Mouse (Mus musculus) heart, embryonic 13.5 days (tissue): ENCODE data around the gene Mpl. TPM values are rescaled to one million over a fixed set of nuclear protein-coding genes. Genes with fewer than 3 reads are reported as not detected.

Source experiments
- ATAC-seq: fragments of 200-750 bp; cut with Nextera tagmentation; 2 replicates; pipeline ENCODE4 v1.8.0; 2017; ENCODE audit warnings: moderate TSS enrichment; ENCODE audit not compliant: insufficient number of reproducible peaks, low FRiP score, low TSS enrichment; ENCODE audit errors: extremely low read depth
- H3K27ac ChIP-seq: fragments of 300-500 bp; sonication (generic); replicated peaks from 2 replicates; pipeline ENCODE4 v1.5.1; 2015; ENCODE audit warnings: moderate library complexity, mild to moderate bottlenecking, inconsistent platforms
- H3K27me3 ChIP-seq: fragments of 300-500 bp; sonication (generic); replicated peaks from 2 replicates; pipeline ENCODE4 v1.6.1; 2015; ENCODE audit warnings: mild to moderate bottlenecking, inconsistent platforms
- H3K36me3 ChIP-seq: fragments of 300-500 bp; sonication (generic); 2 replicates; pipeline ENCODE4 v1.6.1; 2015; ENCODE audit warnings: mild to moderate bottlenecking, inconsistent platforms
- H3K4me1 ChIP-seq: fragments of 300-500 bp; sonication (generic); 2 replicates; pipeline ENCODE4 v1.6.1; 2015; ENCODE audit warnings: inconsistent platforms
- H3K4me2 ChIP-seq: fragments of 300-500 bp; sonication (generic); 2 replicates; pipeline ENCODE4 v1.6.1; 2015; ENCODE audit warnings: inconsistent platforms, mild to moderate bottlenecking, moderate library complexity
- H3K4me3 ChIP-seq: fragments of 300-500 bp; sonication (generic); 2 replicates; pipeline ENCODE4 v1.5.1; 2015; ENCODE audit warnings: moderate library complexity, mild to moderate bottlenecking, inconsistent platforms
- H3K9ac ChIP-seq: fragments of 300-500 bp; sonication (generic); 2 replicates; pipeline ENCODE4 v1.6.1; 2015; ENCODE audit warnings: inconsistent platforms, mild to moderate bottlenecking, moderate library complexity
- H3K9me3 ChIP-seq: fragments of 300-500 bp; sonication (generic); 2 replicates; pipeline ENCODE4 v1.6.1; 2016; ENCODE audit warnings: inconsistent platforms
- WGBS: fragments of 180-500 bp; shearing (Covaris S2); methylation state at CpG from one replicate; pipeline ENCODE4 v1.1.7; 2015; ENCODE audit warnings: mixed read lengths; 5-methylcytosine and 5-hydroxymethylcytosine counted together
- polyA plus RNA-seq: library from polyadenylated mRNA; unstranded; fragments of >200 nt; fragmentation: Nextera tagmentation; extraction: Ambion mirVana; gene quantifications from 2 replicates; pipeline ENCODE4 v1.2.1, GENCODE M21; 2015

The Mpl gene
- polyA plus RNA-seq, 1 experiment from 2014 or later = 2.1 TPM

DNA sequence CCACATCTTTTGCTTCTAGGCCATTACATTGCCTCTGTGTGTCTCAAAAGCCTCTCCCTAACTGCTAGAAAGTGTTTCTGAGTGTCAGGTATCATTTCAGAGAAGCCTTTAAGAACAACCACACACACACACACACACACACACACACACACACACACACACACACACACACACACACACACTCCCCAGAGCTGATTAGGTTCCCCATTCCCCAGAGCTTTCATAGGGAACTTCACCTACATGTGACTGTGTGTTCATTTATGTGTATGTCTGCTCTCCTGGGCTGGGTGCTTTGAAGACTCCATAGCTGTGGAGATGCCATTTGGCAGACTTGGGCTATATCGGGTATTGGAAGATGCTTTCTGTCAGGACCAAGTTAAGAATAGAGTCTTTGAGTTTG, 31.9 kb downstream of the Mpl start:
- H3K4me2 ChIP-seq = no peak overlapping the region
- H3K9me3 ChIP-seq = no peaks in the 10 kb centered on the region
- H3K36me3 ChIP-seq = peaks cover 40% of the 10 kb centered on the region
- WGBS = 79% methylated on average over 1 of the region's 1 CpGs
- H3K4me1 ChIP-seq = peaks cover 27% of the 10 kb centered on the region
- no peak overlapping the region for H3K9ac ChIP-seq
- H3K27me3 ChIP-seq = no peaks in the 10 kb centered on the region
- H3K27ac ChIP-seq = no peak overlapping the region
- no peak overlapping the region for H3K4me3 ChIP-seq
- ATAC-seq = no peak

DNA sequence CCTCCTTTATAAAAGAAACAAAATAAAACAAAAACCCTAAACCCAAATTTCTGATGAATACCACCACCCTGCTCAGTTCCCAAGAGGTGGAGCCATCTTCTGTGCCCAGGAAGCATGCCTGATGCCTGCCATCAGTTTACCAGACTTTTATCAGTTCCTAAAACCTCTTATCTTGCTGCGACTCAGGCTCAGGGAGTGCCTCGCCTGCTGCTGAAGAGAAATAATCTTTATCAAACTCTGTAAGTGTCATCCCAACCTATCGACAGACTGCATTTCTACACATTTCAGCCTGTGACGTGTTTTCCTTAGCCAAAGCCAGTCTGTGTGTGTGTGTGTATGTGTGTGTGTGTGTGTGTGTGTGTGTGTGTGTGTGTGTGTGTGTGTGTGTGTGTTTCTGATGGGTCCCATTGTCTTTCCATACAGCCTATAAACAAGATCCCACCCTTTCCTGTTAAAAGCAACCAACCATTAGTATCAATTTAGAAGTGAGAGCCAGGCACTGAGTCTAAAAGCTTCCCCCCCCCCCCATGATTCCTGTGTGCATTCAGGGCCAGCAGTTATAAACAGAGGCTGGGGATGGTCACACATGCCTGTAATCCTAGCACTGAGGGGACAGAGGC, 32.7 kb downstream of the Mpl start:
- Histone ChIP-seq H3K4me3 (no peak overlapping the region), H3K9me3 (no peaks in the 10 kb centered on the region), H3K27me3 (no peaks in the 10 kb centered on the region), H3K9ac (no peak overlapping the region), H3K36me3 (peaks cover 41% of the 10 kb centered on the region), H3K27ac (no peak overlapping the region), H3K4me1 (peaks cover 20% of the 10 kb centered on the region), H3K4me2 (no peak overlapping the region)
- 26% methylated on average over 4 of the region's 4 CpGs for WGBS
- ATAC-seq = no peak

GRCm38 (mm10) chr4:118421384-118421783, 35.9 kb downstream of the Mpl start:
- WGBS = 89% methylated on average over 3 of the region's 3 CpGs
- H3K27me3 ChIP-seq = no peaks in the 10 kb centered on the region
- H3K36me3 ChIP-seq = peaks cover 71% of the 10 kb centered on the region
- no peaks in the 10 kb centered on the region for H3K4me1 ChIP-seq
- H3K9ac ChIP-seq = no peak overlapping the region
- ATAC-seq = no peak
- H3K4me2 ChIP-seq = no peak overlapping the region
- no peaks in the 10 kb centered on the region for H3K9me3 ChIP-seq
- no peak overlapping the region for H3K4me3 ChIP-seq
- no peak overlapping the region for H3K27ac ChIP-seq

GRCm38 (mm10) chr4:118417112-118417797, 40.1 kb downstream of the Mpl start:
- peaks cover 96% of the 10 kb centered on the region for H3K36me3 ChIP-seq
- H3K27me3 ChIP-seq = no peaks in the 10 kb centered on the region
- H3K9ac ChIP-seq = no peak overlapping the region
- no peaks in the 10 kb centered on the region for H3K9me3 ChIP-seq
- 81% methylated on average over 13 of the region's 13 CpGs for WGBS
- no peak overlapping the region for H3K27ac ChIP-seq
- no peak overlapping the region for H3K4me3 ChIP-seq
- H3K4me1 ChIP-seq = no peaks in the 10 kb centered on the region
- ATAC-seq = no peak
- H3K4me2 ChIP-seq = no peak overlapping the region

- no peaks in the 10 kb centered on the region for H3K27me3 ChIP-seq
- H3K4me3 ChIP-seq = no peak overlapping the region
- 90% methylated on average over 5 of the region's 5 CpGs for WGBS
- H3K27ac ChIP-seq = no peak overlapping the region
- peaks cover 98% of the 10 kb centered on the region for H3K36me3 ChIP-seq
- no peaks in the 10 kb centered on the region for H3K9me3 ChIP-seq
- no peak overlapping the region for H3K9ac ChIP-seq
- ATAC-seq = no peak
- no peaks in the 10 kb centered on the region for H3K4me1 ChIP-seq
- H3K4me2 ChIP-seq = no peak overlapping the region
Measured at GRCm38 (mm10) chr4:118416329-118416728, 41.0 kb downstream of the Mpl start.

DNA sequence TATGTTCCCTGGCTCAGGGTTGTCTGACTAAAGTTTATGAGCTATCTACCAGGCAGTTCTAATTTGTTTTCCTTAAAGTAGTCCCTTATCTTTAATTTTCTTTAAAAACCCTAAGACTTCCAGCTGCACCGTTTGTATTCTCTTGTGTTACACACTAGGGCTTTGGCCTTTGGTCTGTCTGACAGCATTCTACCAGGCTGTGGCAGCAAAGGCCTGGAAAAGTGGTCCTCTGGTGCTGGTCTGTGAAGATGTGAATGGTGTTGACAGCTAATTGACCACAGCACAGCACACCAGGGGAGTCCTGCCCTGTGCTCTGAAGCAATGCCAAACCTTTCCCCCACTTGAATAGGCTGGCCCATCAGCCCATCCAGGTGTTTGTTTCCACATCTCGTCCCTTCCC, 41.5 kb downstream of the Mpl start:
- Histone ChIP-seq H3K27ac (no peak overlapping the region), H3K9ac (no peak overlapping the region), H3K4me1 (no peaks in the 10 kb centered on the region), H3K4me3 (no peak overlapping the region), H3K27me3 (no peaks in the 10 kb centered on the region), H3K36me3 (peaks cover 98% of the 10 kb centered on the region), H3K9me3 (no peaks in the 10 kb centered on the region), H3K4me2 (no peak overlapping the region)
- no peak for ATAC-seq
- WGBS = 79% methylated on average over 2 of the region's 2 CpGs

- no peak for ATAC-seq
- WGBS = 90% methylated on average over 5 of the region's 5 CpGs
- Histone ChIP-seq H3K9me3 (no peaks in the 10 kb centered on the region), H3K9ac (no peak overlapping the region), H3K4me3 (no peak overlapping the region), H3K4me2 (no peak overlapping the region), H3K27me3 (no peaks in the 10 kb centered on the region), H3K4me1 (peaks cover 10% of the 10 kb centered on the region), H3K36me3 (peaks cover 79% of the 10 kb centered on the region), H3K27ac (no peak overlapping the region)
Measured at GRCm38 (mm10) chr4:118413553-118413952, 43.8 kb downstream of the Mpl start.

GRCm38 (mm10) chr4:118410871-118411270, 46.4 kb downstream of the Mpl start:
- peaks cover 55% of the 10 kb centered on the region for H3K36me3 ChIP-seq
- no peaks in the 10 kb centered on the region for H3K27me3 ChIP-seq
- H3K4me1 ChIP-seq = peaks cover 21% of the 10 kb centered on the region
- H3K4me2 ChIP-seq = no peak overlapping the region
- H3K4me3 ChIP-seq = no peak overlapping the region
- no peaks in the 10 kb centered on the region for H3K9me3 ChIP-seq
- H3K9ac ChIP-seq = no peak overlapping the region
- 87% methylated on average over 5 of the region's 5 CpGs for whole genome bisulfite sequencing
- no peak for ATAC-seq
- H3K27ac ChIP-seq = no peak overlapping the region

DNA sequence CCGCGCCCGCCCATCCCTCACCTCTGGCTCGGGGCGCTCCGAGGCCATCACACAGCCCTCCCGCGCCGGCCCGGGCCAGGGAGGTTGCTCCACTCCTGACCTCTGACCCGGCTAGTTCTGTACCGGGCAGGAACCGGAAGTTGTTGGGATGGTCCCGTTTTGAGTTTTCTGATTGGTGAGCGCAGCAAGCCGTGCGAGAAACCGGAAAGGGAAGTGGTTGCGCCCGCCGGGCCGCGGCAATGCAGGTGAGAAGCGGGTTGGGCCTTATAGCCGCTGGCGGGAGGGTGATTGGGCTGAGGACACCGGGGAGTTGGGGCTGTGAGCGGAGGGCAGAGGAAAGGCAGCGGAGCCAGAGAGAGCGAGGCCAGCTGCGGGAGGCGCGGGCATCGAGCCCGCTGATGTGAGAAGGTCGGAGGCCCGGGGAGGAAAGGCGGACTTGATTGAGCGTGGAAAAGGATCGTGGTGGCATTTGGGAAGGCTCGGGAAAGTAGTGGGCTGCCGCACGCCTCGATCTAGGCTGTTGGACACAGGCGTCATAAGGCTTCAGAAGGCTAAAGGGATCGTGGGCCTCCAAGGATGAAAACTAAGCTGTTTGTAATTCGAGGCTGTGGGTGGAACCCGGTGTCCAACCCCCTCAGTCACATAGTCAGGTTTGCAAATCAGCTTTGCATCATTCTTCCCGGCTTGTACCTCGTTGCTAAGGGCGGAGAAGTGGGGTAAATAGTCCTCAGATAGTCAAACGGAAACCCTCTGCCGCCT, 48.0 kb downstream of the Mpl start, which contains the start of the genes Szt2 and Med8:
Szt2 (minus strand) TSS at position 132 of the 759 bp plus-strand sequence.
Med8 (plus strand) TSS at position 196 of the 759 bp plus-strand sequence.
- WGBS = under 1% methylated on average over 51 of the region's 53 CpGs

GRCm38 (mm10) chr4:118402701-118403100, 54.6 kb downstream of the Mpl start:
- H3K4me2 ChIP-seq = no peak overlapping the region
- H3K27me3 ChIP-seq = no peaks in the 10 kb centered on the region
- no peak for ATAC-seq
- 94% methylated on average over 12 of the region's 12 CpGs for WGBS
- peaks cover 75% of the 10 kb centered on the region for H3K36me3 ChIP-seq
- no peak overlapping the region for H3K4me3 ChIP-seq
- no peak overlapping the region for H3K9ac ChIP-seq
- H3K9me3 ChIP-seq = no peaks in the 10 kb centered on the region
- no peak overlapping the region for H3K27ac ChIP-seq
- H3K4me1 ChIP-seq = 0 out of 2 replicates have a peak, but pooled peaks cover 8% of the 10 kb centered on the region

More for the DNA sequence above, 48.0 kb downstream of the Mpl start, which contains the start of the genes Szt2 and Med8:
- ATAC-seq = peak; percentile 91
- Histone ChIP-seq H3K36me3 (peaks cover 53% of the 10 kb centered on the region), H3K9me3 (no peaks in the 10 kb centered on the region), H3K4me3 (peak within 1 kb of the TSS; percentile 80), H3K27ac (peak within 1 kb of the TSS; percentile 70), H3K9ac (peak within 1 kb of the TSS; percentile 94), H3K27me3 (no peaks in the 10 kb centered on the region), H3K4me1 (peaks cover 21% of the 10 kb centered on the region), H3K4me2 (peak within 1 kb of the TSS; percentile 91)

GRCm38 (mm10) chr4:118401918-118402317, 55.4 kb downstream of the Mpl start:
- no peak overlapping the region; the same call in 1 of the 2 replicates for H3K27ac ChIP-seq
- H3K4me2 ChIP-seq = no peak overlapping the region
- no peaks in the 10 kb centered on the region for H3K9me3 ChIP-seq
- no peak for ATAC-seq
- 70% methylated on average over 5 of the region's 5 CpGs for WGBS
- no peak overlapping the region for H3K4me3 ChIP-seq
- H3K36me3 ChIP-seq = peaks cover 83% of the 10 kb centered on the region
- H3K27me3 ChIP-seq = no peaks in the 10 kb centered on the region
- H3K4me1 ChIP-seq = 0 out of 2 replicates have a peak, but pooled peaks cover 5% of the 10 kb centered on the region
- H3K9ac ChIP-seq = no peak overlapping the region
